Mouse (Mus musculus) CD4-positive helper T cell, adult 2 months (primary cell): ENCODE measurements around the gene Tusc1.

Source experiments
- DNase-seq: peaks from one replicate; pipeline ENCODE4 v3.0.0-alpha.2; 2012; ENCODE audit warnings: low read depth, missing footprints, low spot score

The Tusc1 gene

DNA sequence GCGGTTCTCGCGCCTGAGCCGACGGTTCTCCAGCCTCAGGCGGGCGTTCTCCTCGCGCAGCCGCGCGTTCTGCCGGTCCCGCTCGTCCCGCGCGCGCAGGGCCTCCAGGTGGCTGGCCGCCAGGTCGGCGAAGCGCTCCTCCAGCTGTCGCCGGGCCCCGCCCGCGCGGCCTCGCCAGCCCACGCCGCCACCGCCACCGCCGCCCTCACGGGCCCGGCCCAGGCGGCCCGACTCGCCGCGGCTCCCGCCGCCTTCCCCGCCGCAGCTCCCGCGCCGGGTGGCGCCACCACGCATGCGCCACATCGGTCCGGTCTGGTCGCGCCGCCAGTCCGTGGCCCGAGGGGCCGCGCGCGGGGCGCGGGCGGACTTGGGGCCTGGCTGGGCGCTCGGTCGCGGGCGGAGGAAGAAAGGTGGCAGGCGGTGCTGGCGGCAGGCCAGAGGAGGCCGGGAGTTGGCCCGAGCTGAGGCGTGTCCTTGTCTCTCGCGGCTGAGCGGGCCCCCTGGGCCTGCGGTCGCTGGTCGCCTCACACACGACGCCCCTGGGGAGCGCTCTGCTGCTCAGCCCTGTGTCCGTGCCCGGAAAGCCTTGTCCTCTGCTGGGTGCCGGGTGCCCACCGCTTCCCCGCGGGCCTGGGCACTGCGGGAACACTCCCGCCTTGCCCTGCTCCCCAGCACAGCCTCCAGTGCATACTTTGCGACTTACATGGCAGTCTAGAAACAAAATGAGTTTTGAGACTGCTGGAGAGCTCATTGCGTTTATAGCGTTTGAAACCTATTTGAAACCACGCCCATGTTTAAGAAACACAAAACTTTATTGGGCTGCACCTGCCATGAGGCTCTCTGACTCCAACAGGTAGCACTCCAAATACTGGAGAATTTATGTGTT, at the start of gene Tusc1:
Gene Tusc1, minus strand, starts transcription at position 394 of the 886 bp plus-strand sequence.
- DNase-seq: peak; percentile 55

DNA sequence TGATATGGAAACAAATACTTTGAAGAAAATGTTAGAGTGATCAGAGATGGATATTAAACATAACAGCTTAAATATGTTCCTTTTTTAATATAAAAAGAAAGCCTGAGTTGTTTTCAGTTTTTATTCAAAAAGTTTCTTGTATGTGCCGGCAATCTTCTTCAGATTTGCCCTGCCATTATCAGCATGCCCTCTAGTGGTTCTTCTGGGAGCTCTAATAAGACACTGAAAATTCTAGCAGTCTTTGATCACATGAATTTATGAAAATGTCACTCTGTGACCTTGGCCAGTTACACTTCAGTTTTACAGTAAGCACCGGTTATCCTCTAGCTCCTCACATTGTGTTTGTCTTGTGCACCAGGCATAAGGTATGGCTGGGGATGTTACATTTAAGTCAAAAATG, 17.6 kb upstream of the Tusc1 start:
- no peak for DNase-seq

DNA sequence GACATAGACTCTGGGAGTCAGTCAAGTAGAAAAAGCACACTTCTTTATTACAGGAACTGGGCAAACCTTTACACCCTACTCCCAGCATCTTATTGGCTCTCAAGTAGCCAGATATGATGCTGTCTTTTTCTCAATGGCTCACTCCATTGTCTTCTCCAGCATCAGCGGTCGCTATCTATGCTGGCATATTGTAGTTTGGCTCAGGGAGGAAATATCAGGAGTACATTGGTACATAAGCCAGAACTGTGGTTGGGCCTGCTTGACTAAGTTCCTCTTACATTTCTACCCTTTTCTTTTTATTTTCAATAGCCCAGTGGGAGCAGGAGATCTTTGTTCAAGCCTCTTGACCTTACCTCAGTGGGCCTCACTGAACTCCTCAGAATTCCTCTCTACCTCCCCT, 9.0 kb upstream of the Tusc1 start:
- no peak for DNase-seq

DNA sequence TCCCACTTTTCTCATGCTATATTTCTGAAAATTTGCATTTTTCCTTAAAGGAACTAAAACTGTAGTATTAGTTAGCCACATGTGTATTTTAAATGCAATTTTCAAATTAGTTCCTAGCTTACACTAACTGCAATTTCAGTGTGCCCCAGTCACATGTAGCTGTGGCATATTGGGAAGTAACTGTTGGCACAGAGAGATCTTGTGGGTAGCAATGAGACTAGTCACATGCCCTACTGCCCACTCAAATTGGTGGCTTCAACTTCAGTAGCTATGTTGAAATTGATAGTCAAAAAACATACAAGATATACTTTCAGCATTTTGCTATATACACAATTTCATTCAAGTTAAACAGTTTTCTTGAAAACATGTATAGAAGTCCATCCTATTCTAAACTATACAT, 6.3 kb upstream of the Tusc1 start:
- no peak for DNase-seq

DNA sequence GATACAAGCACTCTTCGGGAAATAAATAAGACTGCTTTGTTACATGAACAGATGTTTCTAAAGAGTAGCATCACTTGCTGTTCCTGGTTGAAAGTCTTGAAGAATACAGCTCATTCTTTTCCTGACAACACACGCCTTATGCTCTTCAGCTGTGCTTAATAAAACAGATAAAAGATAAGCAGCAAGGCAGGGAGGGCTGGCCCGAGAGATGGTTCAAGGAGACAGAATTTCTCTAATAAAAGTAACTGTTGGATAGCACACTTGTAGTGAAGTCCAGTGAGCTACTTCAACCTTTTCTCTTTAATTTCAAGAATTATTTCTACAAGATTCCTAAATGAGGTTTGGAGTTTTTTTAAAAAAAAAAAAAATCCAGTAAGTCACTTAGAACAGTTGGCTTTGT, 2.7 kb upstream of the Tusc1 start:
- no peak for DNase-seq

DNA sequence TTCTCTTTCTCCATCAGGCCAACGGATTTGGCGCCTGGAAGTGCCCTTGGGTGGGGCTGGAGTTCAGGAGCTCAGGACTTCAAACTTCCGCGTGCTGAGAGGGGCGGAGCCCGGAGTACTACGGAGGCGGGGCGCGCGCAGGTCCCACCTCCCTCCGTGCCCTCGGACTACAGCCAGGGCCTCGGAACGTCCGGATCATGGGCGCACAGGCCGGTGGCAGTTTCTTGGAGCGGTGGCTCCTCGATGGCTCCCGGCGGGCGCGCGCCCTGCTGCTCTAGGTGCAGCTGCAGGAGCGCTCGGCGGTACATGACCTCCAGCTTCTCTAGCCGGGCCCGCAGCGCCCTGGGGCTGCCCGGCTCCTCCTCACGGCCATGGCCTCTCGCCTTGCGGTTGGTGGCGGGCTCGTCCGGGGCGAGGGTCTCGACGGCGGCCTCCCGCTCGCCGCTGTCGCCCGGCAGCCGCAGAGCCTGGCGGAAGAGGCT, 634 bp downstream of the Tusc1 start:
- peak; percentile 71 for DNase-seq

DNA sequence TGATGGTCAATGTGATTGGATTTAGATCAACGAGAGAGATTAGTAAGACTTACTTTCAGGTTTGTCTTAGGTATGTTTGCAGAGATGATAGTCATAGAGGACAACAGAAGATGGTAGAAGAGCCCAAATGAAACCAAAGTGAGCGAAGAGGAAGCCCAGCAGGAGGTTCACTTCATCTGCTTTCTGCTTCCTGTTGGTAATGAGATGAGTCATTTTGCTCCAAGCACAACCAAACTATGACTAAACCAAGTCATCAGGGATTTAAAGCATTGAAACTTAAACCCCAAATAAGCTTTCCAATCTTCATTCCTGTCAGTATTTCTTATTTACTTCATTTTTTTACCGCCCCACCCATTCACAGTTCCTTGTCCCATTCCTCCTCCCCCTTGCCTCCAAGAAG, 27.8 kb downstream of the Tusc1 start:
- DNase-seq: no peak

DNA sequence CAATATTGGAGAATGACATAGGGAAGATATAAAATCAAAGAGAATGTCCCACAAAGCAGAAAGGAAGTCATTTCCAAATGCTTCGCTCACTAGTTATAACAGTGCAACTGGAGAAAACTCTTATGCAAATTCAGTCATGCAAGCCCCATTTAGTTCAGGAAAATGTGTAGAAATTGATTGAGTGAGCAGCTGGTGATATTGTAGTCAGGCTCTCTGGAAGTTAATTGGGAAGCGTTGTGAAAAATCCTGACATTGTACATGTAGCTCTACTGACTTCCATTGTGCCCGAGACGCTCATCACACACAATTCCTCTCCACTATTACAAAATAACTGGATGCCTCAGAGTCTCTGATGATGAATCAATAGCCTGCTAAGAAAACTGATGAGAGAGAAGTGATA, 49.2 kb downstream of the Tusc1 start:
- no peak for DNase-seq
